Mouse (Mus musculus): ENCODE measurements around the gene Pfdn6. TPM values are rescaled to one million over a fixed set of nuclear protein-coding genes. Genes with fewer than 3 reads are reported as not detected.

Pfdn6 gene
- polyA plus RNA-seq, 1 experiment from 2014 or later, result 171 TPM

- 61% methylated on average over 21 of the region's 21 CpGs for WGBS
- peaks cover 28% of the 10 kb centered on the region for H3K36me3 ChIP-seq
Observed at GRCm38 (mm10) chr17:33928251-33928947, 11.7 kb downstream of the Pfdn6 start.

GRCm38 (mm10) chr17:33926207-33926932 is 13.8 kb downstream of the Pfdn6 start:
- no peaks in the 10 kb centered on the region for H3K9me3 ChIP-seq (replicated peaks)
- no peak overlapping the region for H3K4me3 ChIP-seq (replicated peaks)
- no peak overlapping the region for H3K4me2 ChIP-seq
- no peaks in the 10 kb centered on the region for H3K27me3 ChIP-seq
- H3K9ac ChIP-seq, result no peak overlapping the region
- H3K27ac ChIP-seq, result no peak overlapping the region
- WGBS, result 79% methylated on average over 17 of the region's 17 CpGs
- H3K4me1 ChIP-seq, result peaks cover 26% of the 10 kb centered on the region
- no peak for ATAC-seq (replicated peaks; ENCODE audit: low FRiP score)
- peaks cover 13% of the 10 kb centered on the region for H3K36me3 ChIP-seq

More at GRCm38 (mm10) chr17:33928251-33928947, 11.7 kb downstream of the Pfdn6 start:
- Histone ChIP-seq H3K9me3 (replicated peaks) (no peaks in the 10 kb centered on the region), H3K4me1 (peaks cover 24% of the 10 kb centered on the region), H3K9ac (peak overlapping the region; percentile 90), H3K27ac (no peak overlapping the region), H3K4me3 (replicated peaks) (peak overlapping the region; percentile 87), H3K4me2 (peak overlapping the region; percentile 99), H3K27me3 (no peaks in the 10 kb centered on the region)
- ATAC-seq (replicated peaks; ENCODE audit: low FRiP score), result no peak

- WGBS, result 85% methylated on average over 21 of the region's 21 CpGs
- H3K36me3 ChIP-seq, result peaks cover 13% of the 10 kb centered on the region
- no peak overlapping the region for H3K27ac ChIP-seq
- H3K4me1 ChIP-seq, result peaks cover 25% of the 10 kb centered on the region
- ATAC-seq (replicated peaks; ENCODE audit: low FRiP score), result no peak
- H3K9me3 ChIP-seq (replicated peaks), result no peaks in the 10 kb centered on the region
- H3K4me3 ChIP-seq (replicated peaks), result no peak overlapping the region
- no peak overlapping the region for H3K4me2 ChIP-seq
- H3K9ac ChIP-seq, result no peak overlapping the region
- H3K27me3 ChIP-seq, result no peaks in the 10 kb centered on the region
Observed at GRCm38 (mm10) chr17:33925406-33926116, 14.6 kb downstream of the Pfdn6 start.

- Histone ChIP-seq H3K4me2 (no peak overlapping the region), H3K4me1 (peaks cover 31% of the 10 kb centered on the region), H3K9me3 (replicated peaks) (no peaks in the 10 kb centered on the region), H3K27ac (no peak overlapping the region), H3K4me3 (replicated peaks) (no peak overlapping the region), H3K27me3 (no peaks in the 10 kb centered on the region), H3K36me3 (peaks cover 13% of the 10 kb centered on the region), H3K9ac (no peak overlapping the region)
- no peak for ATAC-seq (replicated peaks; ENCODE audit: low FRiP score)
- 89% methylated on average over 10 of the region's 10 CpGs for WGBS
Observed at GRCm38 (mm10) chr17:33924577-33925283, 15.4 kb downstream of the Pfdn6 start.

- H3K27me3 ChIP-seq, result no peaks in the 10 kb centered on the region
- no peak for ATAC-seq (replicated peaks; ENCODE audit: low FRiP score)
- 81% methylated on average over 7 of the region's 7 CpGs for WGBS
Observed at GRCm38 (mm10) chr17:33921361-33921760, 18.8 kb downstream of the Pfdn6 start.

GRCm38 (mm10) chr17:33920282-33921097 is 19.7 kb downstream of the Pfdn6 start:
- peaks cover 54% of the 10 kb centered on the region for H3K4me1 ChIP-seq
- no peaks in the 10 kb centered on the region for H3K27me3 ChIP-seq
- peak overlapping the region; percentile 83 for H3K27ac ChIP-seq
- peak overlapping the region; percentile 75 for H3K4me3 ChIP-seq (replicated peaks)
- WGBS, result under 1% methylated on average over 36 of the region's 36 CpGs
- peak overlapping the region; percentile 99 for H3K4me2 ChIP-seq
- H3K9me3 ChIP-seq (replicated peaks), result no peaks in the 10 kb centered on the region
- peak; percentile 55 for ATAC-seq (replicated peaks; ENCODE audit: low FRiP score)
- peaks cover 11% of the 10 kb centered on the region for H3K36me3 ChIP-seq
- peak overlapping the region; percentile 76 for H3K9ac ChIP-seq

More at GRCm38 (mm10) chr17:33921361-33921760, 18.8 kb downstream of the Pfdn6 start:
- Histone ChIP-seq H3K4me1 (peaks cover 52% of the 10 kb centered on the region), H3K9me3 (replicated peaks) (no peaks in the 10 kb centered on the region), H3K36me3 (peaks cover 17% of the 10 kb centered on the region), H3K4me2 (peak overlapping the region; percentile 99), H3K4me3 (replicated peaks) (peak overlapping the region; percentile 75; the same call in 1 of the 2 replicates), H3K27ac (no peak overlapping the region), H3K9ac (no peak overlapping the region)

- peaks cover 16% of the 10 kb centered on the region for H3K36me3 ChIP-seq
- H3K4me3 ChIP-seq (replicated peaks), result peak overlapping the region; percentile 75
- peak overlapping the region; percentile 99 for H3K4me2 ChIP-seq
- peak overlapping the region; percentile 83 for H3K27ac ChIP-seq
- no peaks in the 10 kb centered on the region for H3K27me3 ChIP-seq
- WGBS, result under 1% methylated on average over 52 of the region's 52 CpGs
- no peak for ATAC-seq (replicated peaks; ENCODE audit: low FRiP score)
- H3K9me3 ChIP-seq (replicated peaks), result no peaks in the 10 kb centered on the region
- peak overlapping the region; percentile 76 for H3K9ac ChIP-seq
- H3K4me1 ChIP-seq, result peaks cover 62% of the 10 kb centered on the region
Observed at GRCm38 (mm10) chr17:33919351-33920281, 20.5 kb downstream of the Pfdn6 start.

- no peaks in the 10 kb centered on the region for H3K9me3 ChIP-seq (replicated peaks)
- H3K4me2 ChIP-seq, result peak overlapping the region; percentile 99
- peaks cover 62% of the 10 kb centered on the region for H3K4me1 ChIP-seq
- 61% methylated on average over 37 of the region's 37 CpGs for WGBS
- peak overlapping the region; percentile 75 for H3K4me3 ChIP-seq (replicated peaks)
- no peak for ATAC-seq (replicated peaks; ENCODE audit: low FRiP score)
- H3K27ac ChIP-seq, result peak overlapping the region; percentile 83
- peaks cover 27% of the 10 kb centered on the region for H3K36me3 ChIP-seq
- peak overlapping the region; percentile 76; the same call in 1 of the 2 replicates for H3K9ac ChIP-seq
- no peaks in the 10 kb centered on the region for H3K27me3 ChIP-seq
Observed at GRCm38 (mm10) chr17:33918293-33919203, 21.6 kb downstream of the Pfdn6 start.

- 85% methylated on average over 18 of the region's 18 CpGs for WGBS
- H3K27ac ChIP-seq, result no peak overlapping the region
- H3K9me3 ChIP-seq (replicated peaks), result no peaks in the 10 kb centered on the region
- H3K4me3 ChIP-seq (replicated peaks), result no peak overlapping the region; the same call in 1 of the 2 replicates
- H3K27me3 ChIP-seq, result no peaks in the 10 kb centered on the region
- H3K4me2 ChIP-seq, result 0 out of 2 replicates have a peak overlapping the region, but pooled peaks have one; percentile 62
- no peak for ATAC-seq (replicated peaks; ENCODE audit: low FRiP score)
- peaks cover 33% of the 10 kb centered on the region for H3K36me3 ChIP-seq
- H3K9ac ChIP-seq, result no peak overlapping the region
- H3K4me1 ChIP-seq, result peaks cover 62% of the 10 kb centered on the region
Observed at GRCm38 (mm10) chr17:33917656-33918292, 22.4 kb downstream of the Pfdn6 start.

Measured in kidney, embryonic 15.5 days (tissue).